Comparison of ENCODE assay signal across 30 mouse cellular contexts in the genomic region with DNA sequence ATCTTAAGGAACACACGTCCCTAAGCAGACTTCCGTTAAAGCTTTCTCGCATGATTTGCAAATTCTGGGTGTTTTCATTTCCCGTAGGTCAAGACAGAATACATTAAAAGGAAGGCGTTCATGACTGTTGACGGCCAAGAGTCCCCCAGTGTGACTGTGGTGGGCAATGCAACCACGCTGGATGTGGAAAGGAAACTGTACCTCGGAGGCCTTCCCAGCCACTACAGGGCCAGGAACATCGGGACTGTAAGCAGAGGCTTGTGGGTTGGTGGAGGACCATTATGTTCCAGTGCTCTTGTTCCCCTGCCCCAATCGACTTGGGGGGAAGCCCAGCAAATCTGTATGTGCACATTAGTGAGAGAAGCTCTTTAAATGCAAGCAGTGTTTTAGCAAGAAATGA.
"Had no signal": no experiment of that assay in that cellular context is flagged by ENCODE, and none has a peak within 500 bp of the region (broad histone marks: within the 10 kb centered on the region; RNA-seq: fewer than 3 reads in every experiment).

No protein-coding gene starts in this region.

- H3K9ac ChIP-seq: heart, embryonic 12.5 days; heart, embryonic 13.5 days; heart, embryonic 15.5 days; hindbrain, embryonic 12.5 days; hindbrain, embryonic 13.5 days; hindbrain, embryonic 14.5 days; hindbrain, embryonic 15.5 days; intestine, embryonic 15.5 days; kidney, embryonic 15.5 days had no signal

- H3K27ac ChIP-seq: heart, embryonic 13.5 days; heart, embryonic 15.5 days; hindbrain, embryonic 10.5 days; hindbrain, embryonic 12.5 days; hindbrain, embryonic 13.5 days; hindbrain, embryonic 14.5 days; hindbrain, embryonic 15.5 days; hindbrain, postnatal 0 days; intestine, embryonic 15.5 days; kidney, embryonic 15.5 days; kidney, postnatal 0 days; layer of hippocampus, adult 2 months; left cerebral cortex, adult 2 months had no signal

- H3K27me3 ChIP-seq: heart, embryonic 12.5 days; heart, embryonic 13.5 days; heart, embryonic 15.5 days; hindbrain, embryonic 12.5 days; hindbrain, embryonic 13.5 days; hindbrain, embryonic 15.5 days; intestine, embryonic 15.5 days; kidney, embryonic 15.5 days had no signal

- H3K36me3 ChIP-seq: heart, embryonic 12.5 days; heart, embryonic 13.5 days; heart, embryonic 15.5 days; intestine, embryonic 15.5 days had no signal

- H3K4me1 ChIP-seq: heart, embryonic 12.5 days; heart, embryonic 13.5 days; heart, embryonic 15.5 days; hindbrain, embryonic 10.5 days; hindbrain, embryonic 15.5 days; intestine, embryonic 15.5 days; kidney, embryonic 15.5 days had no signal

- H3K4me3 ChIP-seq: heart, embryonic 12.5 days; heart, embryonic 13.5 days; heart, embryonic 15.5 days; hindbrain, embryonic 10.5 days; hindbrain, embryonic 12.5 days; hindbrain, embryonic 13.5 days; hindbrain, embryonic 15.5 days; intestine, embryonic 15.5 days; kidney, embryonic 15.5 days; layer of hippocampus, adult 2 months; left cerebral cortex, adult 2 months had no signal

- H3K9me3 ChIP-seq: heart, embryonic 12.5 days; heart, embryonic 13.5 days; heart, embryonic 15.5 days; hindbrain, embryonic 10.5 days; hindbrain, embryonic 12.5 days; hindbrain, embryonic 13.5 days; hindbrain, embryonic 15.5 days; intestine, embryonic 15.5 days; kidney, embryonic 15.5 days had no signal

- DNase-seq: heart, postnatal 10 days; heart, postnatal 14 days; heart, postnatal 36 days; heart, postnatal 4 days; kidney, adult 11 months; kidney, adult 18-20 months; kidney, adult 2 months; kidney, adult 8-10 months; kidney, adult 9 months; kidney, postnatal 10 days; kidney, postnatal 14 days; kidney, postnatal 25 days; kidney, postnatal 36 days; kidney, postnatal 4 days; layer of hippocampus, adult 9-11 months; layer of hippocampus, postnatal 36 days had no signal
